Mouse (Mus musculus) embryonic fibroblast, embryonic 13.5 days (primary cell): ENCODE measurements at regions not wholly inside any gene's neighbourhood (a gene's known extent, or its start where the extent isn't known, plus 50 kb on each side); places are given as distances from the start of the nearest gene placed in this dataset.

Source experiments
- CTCF ChIP-seq: IDR thresholded peaks from 2 replicates; pipeline ENCODE4 v1.5.1; 2011; ENCODE audit warnings: mild to moderate bottlenecking, control low read depth, low read length, moderate library complexity, borderline replicate concordance; ENCODE audit not compliant: insufficient read depth
- POLR2A ChIP-seq: IDR thresholded peaks from 2 replicates; pipeline ENCODE4 v1.6.1; 2011; ENCODE audit warnings: low read depth, mild to moderate bottlenecking, control low read depth, low read length, moderate library complexity

DNA sequence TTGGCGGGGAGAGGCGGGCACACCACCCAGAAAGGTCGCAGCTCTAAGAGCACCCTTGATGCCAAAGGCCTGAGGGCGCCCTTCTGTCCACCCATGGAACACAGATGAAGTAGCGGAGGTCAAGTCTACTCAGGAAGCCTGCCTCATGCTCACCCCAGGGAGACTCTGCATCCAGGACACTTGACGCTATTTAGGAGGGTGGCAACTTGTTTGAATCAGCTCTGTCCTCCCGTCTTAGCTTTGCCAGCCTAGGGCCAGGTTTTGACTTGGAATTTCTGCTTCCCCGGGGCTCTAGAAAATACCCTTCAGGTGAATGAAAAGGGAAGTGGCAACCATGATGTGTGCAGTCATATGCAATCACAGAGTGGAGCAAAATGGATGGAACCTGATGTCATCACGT is 389.2 kb upstream of the Tshz3 start:
- TF ChIP-seq CTCF = no peak
- TF ChIP-seq POLR2A = no peak
